ENCODE assay signal across 12 mouse cellular contexts in the genomic region with DNA sequence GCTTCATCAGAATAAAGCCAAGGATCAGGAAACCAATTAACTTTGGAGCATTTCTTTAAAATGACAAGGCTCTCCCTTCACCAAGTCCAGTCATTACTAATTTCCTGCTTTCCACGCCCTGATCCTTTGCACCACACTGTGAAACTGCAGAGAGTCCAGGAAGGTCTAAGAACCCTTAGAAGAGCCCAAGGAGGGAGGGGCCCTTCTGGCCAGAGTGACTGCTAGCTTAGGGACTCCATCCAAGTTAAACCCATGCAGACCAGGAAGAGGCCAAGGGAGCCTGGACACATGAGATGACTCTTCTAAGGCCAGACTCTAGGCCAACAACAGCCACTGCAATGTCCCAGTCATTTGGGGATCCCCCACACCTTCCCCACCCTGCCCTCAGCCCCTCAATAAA.
DNase-seq lines count a peak whose midpoint lies in the region; ATAC-seq lines count a peak whose summit lies in the region.
"Had no signal": no experiment of that assay in that cellular context is flagged by ENCODE, and none has a peak within 500 bp of the region (broad histone marks: within the 10 kb centered on the region; RNA-seq: fewer than 3 reads in every experiment).

No protein-coding gene starts in this region.

- H3K36me3 ChIP-seq in hindbrain, embryonic 10.5 days, result peaks cover 77% of the 10 kb centered on the region
- no peaks in the 10 kb centered on the region for H3K36me3 ChIP-seq in hindbrain, embryonic 12.5 days
- H3K36me3 ChIP-seq in heart, embryonic 16.5 days (ENCODE audit: control insufficient read depth, insufficient read depth), result no peaks in the 10 kb centered on the region

- H3K4me1 ChIP-seq in hindbrain, embryonic 10.5 days (replicated peaks), result peaks cover 62% of the 10 kb centered on the region
- H3K4me1 ChIP-seq in hindbrain, embryonic 12.5 days, result peaks cover 54% of the 10 kb centered on the region
- H3K4me1 ChIP-seq in heart, embryonic 16.5 days (ENCODE audit: control insufficient read depth, insufficient read depth, low read length), result peaks cover 57% of the 10 kb centered on the region

- WGBS in hindbrain, embryonic 10.5 days, result 81% methylated on average over 1 of the region's 1 CpGs
- WGBS in hindbrain, embryonic 12.5 days, result 61% methylated on average over 1 of the region's 1 CpGs
- WGBS in heart, embryonic 16.5 days, result 52% methylated on average over 1 of the region's 1 CpGs

- H3K9ac ChIP-seq in hindbrain, embryonic 12.5 days, result no peak overlapping the region
- no peak overlapping the region for H3K9ac ChIP-seq in heart, embryonic 16.5 days (ENCODE audit: low read length)

- H3K4me3 ChIP-seq in hindbrain, embryonic 10.5 days, result no peak overlapping the region
- H3K4me3 ChIP-seq in hindbrain, embryonic 12.5 days, result no peak overlapping the region
- no peak overlapping the region for H3K4me3 ChIP-seq in heart, embryonic 16.5 days (ENCODE audit: low read length)

- no peak for DNase-seq in hindbrain, embryonic 10.5 days (ENCODE audit: low spot score)
- DNase-seq in brain, adult 2 months (ENCODE audit: low read depth, low spot score), result peak; percentile 34
- peak; percentile 46 for DNase-seq in lung, postnatal 14 days
- no peak for DNase-seq in liver
- DNase-seq in frontal cortex, postnatal 25 days (ENCODE audit: low spot score in 2 of 2), result no peak
- no peak for DNase-seq in adrenal gland, adult 2 months
- DNase-seq: cerebellum, postnatal 25 days; thymus, postnatal 4 days had no signal

- H3K9me3 ChIP-seq in hindbrain, embryonic 10.5 days, result no peaks in the 10 kb centered on the region
- no peaks in the 10 kb centered on the region for H3K9me3 ChIP-seq in hindbrain, embryonic 12.5 days (replicated peaks)
- no peaks in the 10 kb centered on the region for H3K9me3 ChIP-seq in heart, embryonic 16.5 days (replicated peaks; ENCODE audit: control insufficient read depth, low read length)

- H3K27ac ChIP-seq in hindbrain, embryonic 10.5 days, result 0 out of 2 replicates have a peak overlapping the region, but pooled peaks have one; percentile 29
- no peak overlapping the region for H3K27ac ChIP-seq in hindbrain, embryonic 12.5 days
- H3K27ac ChIP-seq in heart, embryonic 16.5 days (ENCODE audit: low read length), result peak overlapping the region; percentile 25; the same call in 1 of the 2 replicates
- H3K27ac ChIP-seq: kidney, postnatal 0 days; macrophage had no signal

- ATAC-seq in hindbrain, embryonic 12.5 days (ENCODE audit: low FRiP score), result no peak
- peak; percentile 37; the same call in 1 of the 2 replicates for ATAC-seq in heart, embryonic 16.5 days (replicated peaks; ENCODE audit: extremely low read depth, insufficient read depth, low FRiP score)

- no peaks in the 10 kb centered on the region for H3K27me3 ChIP-seq in hindbrain, embryonic 10.5 days (ENCODE audit: insufficient read depth, poor library complexity, severe bottlenecking)
- H3K27me3 ChIP-seq in hindbrain, embryonic 12.5 days, result no peaks in the 10 kb centered on the region
- H3K27me3 ChIP-seq in heart, embryonic 16.5 days (ENCODE audit: control insufficient read depth, insufficient read depth, low read length), result no peaks in the 10 kb centered on the region

- no peak overlapping the region for H3K4me2 ChIP-seq in hindbrain, embryonic 12.5 days (replicated peaks)
- H3K4me2 ChIP-seq in heart, embryonic 16.5 days (ENCODE audit: low read depth, low read length), result no peak overlapping the region

Comparison
In these comparisons a context has a peak if more than half of its experiments do, and no peak if none do; other contexts are left out.
1. DNase-seq: peak in brain, adult 2 months (single experiment) and lung, postnatal 14 days (single experiment); none in hindbrain, embryonic 10.5 days (single experiment), liver (single experiment), frontal cortex, postnatal 25 days (0 of 2) and adrenal gland, adult 2 months (single experiment).